Mouse (Mus musculus) MEL (cell line): ENCODE data around the gene Rnf5. TPM values are rescaled to one million over a fixed set of nuclear protein-coding genes. Genes with fewer than 3 reads are reported as not detected.

Experiments
- DNase-seq: peaks from one replicate; pipeline ENCODE4 v3.0.0; 2011; ENCODE audit warnings: low read depth, low spot score
- H3K27ac ChIP-seq: 2 replicates; pipeline ENCODE4 v1.5.1; 2012; ENCODE audit warnings: low read depth, mild to moderate bottlenecking, control low read depth, low read length, moderate library complexity; ENCODE audit not compliant: control insufficient read depth
- H3K27me3 ChIP-seq, 2 experiments: fragments of 150-350 bp in 1 of 2; sonication (generic) in 1 of 2; 2 replicates each; pipeline ENCODE4 v1.6.1; 2012; ENCODE audit warnings: low read length in 2 of 2, mild to moderate bottlenecking in 2 of 2, improper control_type of control experiment in 1 of 2, moderate library complexity in 1 of 2; ENCODE audit not compliant: insufficient read depth in 2 of 2, control insufficient read depth in 1 of 2
- H3K36me3 ChIP-seq, 2 experiments: 2 replicates each; pipeline ENCODE4 v1.6.1; 2012 to 2014; ENCODE audit warnings: low read length in 2 of 2, improper control_type of control experiment in 1 of 2, inconsistent platforms in 1 of 2, mild to moderate bottlenecking in 1 of 2; ENCODE audit not compliant: insufficient read depth in 2 of 2, control insufficient read depth in 1 of 2
- H3K4me1 ChIP-seq, 2 experiments: fragments of 150-350 bp in 1 of 2; sonication (generic) in 1 of 2; 2 replicates each; pipeline ENCODE4 v1.6.1; 2012; ENCODE audit warnings: low read length in 2 of 2, improper control_type of control experiment in 1 of 2, mild to moderate bottlenecking in 1 of 2; ENCODE audit not compliant: insufficient read depth in 2 of 2, control insufficient read depth in 1 of 2
- H3K4me3 ChIP-seq, 2 experiments: fragments of 150-350 bp in 1 of 2; sonication (generic) in 1 of 2; 2 replicates each; pipeline ENCODE4 v1.5.1; 2012; ENCODE audit warnings: low read depth in 2 of 2, low read length in 2 of 2, mild to moderate bottlenecking in 2 of 2, moderate library complexity in 2 of 2, control low read depth in 1 of 2, improper control_type of control experiment in 1 of 2; ENCODE audit not compliant: control insufficient read depth in 1 of 2, insufficient read depth in 1 of 2
- H3K79me2 ChIP-seq: 2 replicates; pipeline ENCODE4 v1.6.1; 2012; ENCODE audit warnings: mild to moderate bottlenecking, low read length, moderate library complexity; ENCODE audit not compliant: control insufficient read depth, poor library complexity, insufficient read depth
- H3K9ac ChIP-seq: 2 replicates; pipeline ENCODE4 v1.6.1; 2012; ENCODE audit warnings: low read depth, mild to moderate bottlenecking, control low read depth, low read length, moderate library complexity; ENCODE audit not compliant: control insufficient read depth, poor library complexity, severe bottlenecking
- H3K9me3 ChIP-seq: fragments of 150-350 bp; sonication (generic); replicated peaks from 2 replicates; pipeline ENCODE4 v1.6.1; 2012; ENCODE audit warnings: mild to moderate bottlenecking, low read length, improper control_type of control experiment, moderate library complexity; ENCODE audit not compliant: insufficient read depth
- BHLHE40 ChIP-seq: IDR thresholded peaks from 2 replicates; pipeline ENCODE4 v1.6.1; 2012; ENCODE audit warnings: low read depth, mild to moderate bottlenecking, inconsistent platforms, low read length, improper control_type of control experiment, borderline replicate concordance
- CHD2 ChIP-seq: IDR thresholded peaks from 2 replicates; pipeline ENCODE4 v1.6.1; 2011; ENCODE audit warnings: low read length, improper control_type of control experiment
- CTCF ChIP-seq, 3 experiments: IDR thresholded peaks in 2 of 3; conservative IDR thresholded peaks in 1 of 3; 2 replicates each; pipeline ENCODE4 v1.5.1; 2011 to 2012; ENCODE audit warnings: low read length in 3 of 3, low read depth in 2 of 3, mild to moderate bottlenecking in 2 of 3, improper control_type of control experiment in 1 of 3, inconsistent platforms in 1 of 3, mixed read lengths in 1 of 3, moderate library complexity in 1 of 3; ENCODE audit not compliant: control insufficient read depth in 1 of 3, insufficient read depth in 1 of 3, poor library complexity in 1 of 3, severe bottlenecking in 1 of 3
- ELF1 ChIP-seq: IDR thresholded peaks from 2 replicates; pipeline ENCODE4 v1.6.1; 2014; ENCODE audit warnings: low read depth, mild to moderate bottlenecking, inconsistent platforms, low read length, improper control_type of control experiment, moderate library complexity
- GABPA ChIP-seq: IDR thresholded peaks from 2 replicates; pipeline ENCODE4 v1.6.1; 2012; ENCODE audit warnings: low read depth, mild to moderate bottlenecking, inconsistent platforms, low read length, improper control_type of control experiment, moderate library complexity
- HCFC1 ChIP-seq: IDR thresholded peaks from 2 replicates; pipeline ENCODE4 v1.6.1; 2012; ENCODE audit warnings: low read depth, mild to moderate bottlenecking, inconsistent platforms, low read length, improper control_type of control experiment, moderate library complexity
- MAFK ChIP-seq: IDR thresholded peaks from 2 replicates; pipeline ENCODE4 v1.6.1; 2011; ENCODE audit warnings: low read depth, mild to moderate bottlenecking, low read length, improper control_type of control experiment, borderline replicate concordance
- MAZ ChIP-seq: IDR thresholded peaks from 2 replicates; pipeline ENCODE4 v1.6.1; 2012; ENCODE audit warnings: low read depth, mild to moderate bottlenecking, inconsistent platforms, low read length, improper control_type of control experiment
- MEF2A ChIP-seq: IDR thresholded peaks from 2 replicates; pipeline ENCODE4 v1.6.1; 2014; ENCODE audit warnings: low read depth, mild to moderate bottlenecking, inconsistent platforms, low read length, improper control_type of control experiment; ENCODE audit not compliant: poor library complexity, insufficient replicate concordance, severe bottlenecking; ENCODE audit errors: extremely low read depth
- MXI1 ChIP-seq: IDR thresholded peaks from 2 replicates; pipeline ENCODE4 v1.6.1; 2011; ENCODE audit warnings: mild to moderate bottlenecking, low read depth, low read length, improper control_type of control experiment
- MYB ChIP-seq: IDR thresholded peaks from 2 replicates; pipeline ENCODE4 v1.6.1; 2011; ENCODE audit warnings: mild to moderate bottlenecking, low read depth, low read length, improper control_type of control experiment
- RAD21 ChIP-seq: IDR thresholded peaks from 2 replicates; pipeline ENCODE4 v1.6.1; 2011; ENCODE audit warnings: mild to moderate bottlenecking, low read depth, low read length, improper control_type of control experiment
- RCOR1 ChIP-seq: IDR thresholded peaks from 2 replicates; pipeline ENCODE4 v1.6.1; 2012; ENCODE audit warnings: low read depth, mild to moderate bottlenecking, inconsistent platforms, low read length, improper control_type of control experiment
- SIN3A ChIP-seq: IDR thresholded peaks from 2 replicates; pipeline ENCODE4 v1.6.1; 2012; ENCODE audit warnings: low read length, improper control_type of control experiment, inconsistent platforms
- SMC3 ChIP-seq: IDR thresholded peaks from 2 replicates; pipeline ENCODE4 v1.6.1; 2011; ENCODE audit warnings: low read depth, low read length, improper control_type of control experiment
- USF1 ChIP-seq: IDR thresholded peaks from 2 replicates; pipeline ENCODE4 v1.6.1; 2014; ENCODE audit warnings: low read depth, mild to moderate bottlenecking, inconsistent platforms, low read length, improper control_type of control experiment, moderate library complexity
- USF2 ChIP-seq, 2 experiments: IDR thresholded peaks; 2 replicates each; pipeline ENCODE4 v1.6.1; 2011 to 2012; ENCODE audit warnings: improper control_type of control experiment in 2 of 2, low read length in 2 of 2, borderline replicate concordance in 1 of 2, inconsistent platforms in 1 of 2, low read depth in 1 of 2, mild to moderate bottlenecking in 1 of 2; ENCODE audit not compliant: insufficient read depth in 1 of 2
- ZC3H11A ChIP-seq: IDR thresholded peaks from 2 replicates; pipeline ENCODE4 v1.6.1; 2012; ENCODE audit warnings: low read depth, mild to moderate bottlenecking, inconsistent platforms, low read length, improper control_type of control experiment
- ZNF384 ChIP-seq: IDR thresholded peaks from 2 replicates; pipeline ENCODE4 v1.6.1; 2012; ENCODE audit warnings: low read depth, mild to moderate bottlenecking, inconsistent platforms, low read length, improper control_type of control experiment
- polyA plus RNA-seq, 2 experiments: library from polyadenylated mRNA; stranded (reverse) in 1 of 2; unstranded in 1 of 2; fragments of >175 nt in 1 of 2; fragments of >200 nt in 1 of 2; gene quantifications; 2 replicates each; pipeline versions ENCODE4 v1.2.1 to v1.2.4; 2012; ENCODE audit warnings: low replicate concordance in 2 of 2, low read depth in 1 of 2; ENCODE audit not compliant: insufficient read length in 2 of 2, insufficient read depth in 1 of 2, missing spikeins in 1 of 2
- total RNA-seq: library from RNA; depleted of rRNA; stranded (reverse); fragments of 300-350 nt; gene quantifications from 2 replicates; pipeline ENCODE4 v1.2.3, GENCODE M21; 2012

Rnf5 gene
- total and polyA plus RNA-seq, 3 experiments, result 24.8 to 85.1 TPM; not detected in 1

DNA sequence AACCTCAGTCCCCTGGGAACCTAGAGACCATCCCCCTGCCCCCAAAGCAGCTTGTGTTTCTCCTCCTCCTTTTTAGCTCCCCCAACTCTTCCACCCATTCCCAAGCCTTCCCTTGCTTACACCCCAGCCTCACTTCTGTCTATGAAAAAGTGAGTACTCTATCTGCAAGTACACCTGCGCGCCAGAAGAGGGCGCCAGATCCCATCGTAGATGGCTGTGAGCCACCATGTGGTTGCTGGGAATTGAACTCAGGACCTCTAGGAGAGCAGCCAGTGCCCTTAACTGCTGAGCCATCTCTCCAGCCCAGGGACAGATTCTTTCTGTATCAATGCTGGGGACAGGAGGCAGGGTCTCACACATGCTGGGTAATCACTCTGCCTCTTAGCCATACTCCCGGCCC is 31.6 kb downstream of the Rnf5 start:
- Histone ChIP-seq H3K36me3 (no peaks in the 10 kb centered on the region), H3K4me1 (no peaks in the 10 kb centered on the region), H3K27me3 (no peaks in the 10 kb centered on the region; a peak in 2 of 4 replicates), H3K79me2 (no peaks in the 10 kb centered on the region), H3K27ac (no peak overlapping the region), H3K4me3 (no peak overlapping the region), H3K9me3 (no peaks in the 10 kb centered on the region), H3K9ac (no peak overlapping the region)
- peak; percentile 51 for DNase-seq
- peak; percentile 72 for TF ChIP-seq SMC3
- no peak for TF ChIP-seq HCFC1
- TF ChIP-seq BHLHE40, result 0 out of 2 replicates have a peak, but pooled peaks have one; percentile 15
- TF ChIP-seq ZC3H11A, result peak; percentile 55; the same call in 1 of the 2 replicates
- TF ChIP-seq MAZ, result no peak
- TF ChIP-seq RAD21, result peak; percentile 55
- no peak for TF ChIP-seq RCOR1
- TF ChIP-seq CTCF (IDR thresholded peaks at IDR 0.05 in 2 of 3, conservative IDR thresholded peaks at IDR 0.05 in 1 of 3; ENCODE audit: control insufficient read depth in 1 of 3, insufficient read depth in 1 of 3, low read depth in 2 of 3, low read length in 3 of 3, poor library complexity in 1 of 3, severe bottlenecking in 1 of 3), result peak; percentile 51 to 65 (median 51)
- TF ChIP-seq USF1, result no peak
- no peak for TF ChIP-seq MEF2A

DNA sequence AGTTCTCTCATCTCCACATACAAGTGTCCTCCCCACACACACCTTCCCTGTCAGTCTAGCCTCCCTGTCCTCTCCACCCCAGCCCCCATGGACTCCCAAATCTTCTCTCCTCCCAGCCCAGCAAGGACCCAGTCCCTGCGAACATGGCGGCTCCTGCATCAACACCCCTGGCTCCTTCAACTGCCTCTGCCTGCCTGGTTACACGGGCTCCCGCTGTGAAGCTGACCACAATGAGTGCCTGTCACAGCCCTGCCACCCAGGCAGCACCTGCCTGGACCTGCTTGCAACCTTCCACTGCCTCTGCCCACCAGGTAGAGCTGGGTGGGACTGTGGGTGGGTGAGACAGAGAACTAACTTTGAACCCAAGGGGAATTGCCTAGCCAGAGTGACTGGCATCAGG is 33.6 kb downstream of the Rnf5 start:
- no peak for TF ChIP-seq CHD2
- no peak for TF ChIP-seq GABPA
- no peak for TF ChIP-seq USF2 (IDR thresholded peaks at IDR 0.05; ENCODE audit: borderline replicate concordance in 1 of 2, insufficient read depth in 1 of 2, low read depth in 1 of 2, low read length in 2 of 2)
- TF ChIP-seq BHLHE40, result no peak
- TF ChIP-seq ELF1, result no peak
- no peak for TF ChIP-seq ZNF384
- TF ChIP-seq MXI1, result no peak
- TF ChIP-seq MYB, result no peak
- TF ChIP-seq MAFK, result no peak
- no peak for TF ChIP-seq SIN3A
- no peak for TF ChIP-seq USF1
- no peak overlapping the region for H3K4me3 ChIP-seq
- no peaks in the 10 kb centered on the region for H3K79me2 ChIP-seq
- no peak for DNase-seq
- no peak overlapping the region for H3K27ac ChIP-seq
- H3K4me1 ChIP-seq, result no peaks in the 10 kb centered on the region
- H3K9me3 ChIP-seq, result no peaks in the 10 kb centered on the region
- peaks cover 0 to 4% of the 10 kb centered on the region in 2 experiments; a peak in 2 of 4 replicates for H3K27me3 ChIP-seq
- H3K9ac ChIP-seq, result no peak overlapping the region
- no peaks in the 10 kb centered on the region for H3K36me3 ChIP-seq
